Mouse (Mus musculus): ENCODE data around the gene Rassf3.

DNA sequence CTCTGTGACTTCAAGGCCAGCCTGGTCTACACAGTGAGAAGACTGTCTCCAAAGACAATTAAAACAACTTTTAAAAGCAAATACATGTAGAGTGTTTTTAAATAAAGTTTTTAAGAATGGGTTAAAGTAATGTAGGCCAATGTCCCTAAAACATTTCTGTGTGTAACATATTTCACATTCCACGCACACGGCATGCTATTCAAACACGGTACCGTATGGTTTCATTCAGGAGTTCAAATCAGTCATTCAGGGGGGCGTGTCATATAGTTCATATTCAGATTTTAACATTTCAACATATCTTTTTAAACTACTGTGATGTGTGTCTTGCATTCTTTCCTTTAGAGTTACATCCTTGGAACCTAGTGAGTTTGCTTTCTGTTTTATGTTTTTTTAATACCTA is 7.9 kb downstream of the Rassf3 start:
- TF ChIP-seq CTCF (IDR thresholded peaks at IDR 0.05; ENCODE audit: low read depth, low read length) (no peak), GATA1 (IDR thresholded peaks at IDR 0.05; ENCODE audit: borderline replicate concordance, low read length) (no peak), POLR2AphosphoS5 (IDR thresholded peaks at IDR 0.05; ENCODE audit: insufficient replicate concordance, low read depth, low read length) (no peak), TAL1 (conservative IDR thresholded peaks at IDR 0.05; ENCODE audit: low read depth, low read length) (no peak)
